Mouse (Mus musculus): ENCODE data around the gene Dio3.

The Dio3 gene

DNA sequence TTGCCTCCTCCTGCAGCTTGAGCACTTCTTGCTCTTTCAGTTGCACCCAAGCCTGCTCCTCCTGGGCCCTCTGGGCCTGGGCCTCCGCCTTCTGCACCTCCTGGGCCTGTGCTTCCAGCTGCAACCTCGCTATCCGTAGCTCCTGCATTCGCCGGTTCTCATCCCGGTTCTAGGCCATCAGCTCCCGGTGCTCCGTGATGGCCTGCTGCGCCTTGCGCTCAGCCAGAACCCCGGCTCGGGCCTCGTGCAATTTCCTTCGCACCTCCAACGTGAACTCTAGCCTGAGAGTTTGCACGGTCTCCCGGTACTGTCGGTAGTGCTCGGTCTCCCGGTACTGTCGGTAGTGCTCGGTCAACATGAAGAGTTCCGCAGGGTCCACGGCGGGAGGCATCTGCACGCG is 40.8 kb downstream of the Dio3 start:
- DNase-seq (ENCODE audit: low spot score in 2 of 2): no peak

Measured in frontal cortex, postnatal 25 days (tissue).